Mouse (Mus musculus) forebrain, embryonic 13.5 days (tissue): Measurements from ENCODE around the gene Gm20388. TPM values are rescaled to one million over a fixed set of nuclear protein-coding genes. Genes with fewer than 3 reads are reported as not detected.
A peak's percentile ranks its signal among the peaks of the same experiment; 100 is the strongest.

Source experiments
- ATAC-seq: fragments of 200-750 bp; cut with Nextera tagmentation; 2 replicates; pipeline ENCODE4 v1.8.0; 2017
- H3K27ac ChIP-seq: fragments of 300-500 bp; sonication (generic); 2 replicates; pipeline ENCODE4 v1.5.1; 2015; ENCODE audit warnings: inconsistent platforms, mild to moderate bottlenecking, moderate library complexity
- H3K27me3 ChIP-seq: fragments of 300-500 bp; sonication (generic); 2 replicates; pipeline ENCODE4 v1.6.1; 2015; ENCODE audit warnings: mild to moderate bottlenecking, inconsistent platforms
- H3K36me3 ChIP-seq: fragments of 300-500 bp; sonication (generic); 2 replicates; pipeline ENCODE4 v1.6.1; 2015; ENCODE audit warnings: mild to moderate bottlenecking, inconsistent platforms; ENCODE audit not compliant: poor library complexity, severe bottlenecking
- H3K4me1 ChIP-seq: fragments of 300-500 bp; sonication (generic); 2 replicates; pipeline ENCODE4 v1.6.1; 2015; ENCODE audit warnings: inconsistent platforms
- H3K4me2 ChIP-seq: fragments of 300-500 bp; sonication (generic); 2 replicates; pipeline ENCODE4 v1.6.1; 2015; ENCODE audit warnings: inconsistent platforms, mild to moderate bottlenecking, moderate library complexity
- H3K4me3 ChIP-seq: fragments of 300-500 bp; sonication (generic); 2 replicates; pipeline ENCODE4 v1.5.1; 2015; ENCODE audit warnings: mild to moderate bottlenecking, inconsistent platforms
- H3K9ac ChIP-seq: fragments of 300-500 bp; sonication (generic); 2 replicates; pipeline ENCODE4 v1.6.1; 2015; ENCODE audit warnings: mild to moderate bottlenecking, inconsistent platforms
- H3K9me3 ChIP-seq: fragments of 300-500 bp; sonication (generic); replicated peaks from 2 replicates; pipeline ENCODE4 v1.6.1; 2016; ENCODE audit warnings: inconsistent platforms
- whole genome bisulfite sequencing: fragments of 180-500 bp; shearing (Covaris S2); methylation state at CpG from one replicate; pipeline ENCODE4 v1.1.7; 2015; 5-methylcytosine and 5-hydroxymethylcytosine counted together
- polyA plus RNA-seq: library from polyadenylated mRNA; unstranded; fragments of >200 nt; fragmentation: Nextera tagmentation; extraction: Ambion mirVana; gene quantifications from 2 replicates; pipeline ENCODE4 v1.2.1, GENCODE M21; 2015

Gene Gm20388
- polyA plus RNA-seq, 1 experiment from 2014 or later = 5.6 TPM

- WGBS = 90% methylated on average over 1 of the region's 1 CpGs
- Histone ChIP-seq H3K36me3 (no peaks in the 10 kb centered on the region), H3K4me1 (peaks cover 28% of the 10 kb centered on the region), H3K9ac (no peak overlapping the region), H3K27me3 (peaks cover 22% of the 10 kb centered on the region; the same call in 1 of the 2 replicates), H3K4me2 (no peak overlapping the region), H3K4me3 (no peak overlapping the region), H3K27ac (no peak overlapping the region), H3K9me3 (no peaks in the 10 kb centered on the region)
- no peak for ATAC-seq
Measured at GRCm38 (mm10) chr8:120173195-120173594, 262.6 kb downstream of the Gm20388 start.

GRCm38 (mm10) chr8:120174606-120175005, 264.0 kb downstream of the Gm20388 start:
- WGBS = 53% methylated on average over 18 of the region's 18 CpGs
- ATAC-seq = no peak
- H3K4me3 ChIP-seq = no peak overlapping the region
- peaks cover 14% of the 10 kb centered on the region; the same call in 1 of the 2 replicates for H3K27me3 ChIP-seq
- no peak overlapping the region for H3K9ac ChIP-seq
- no peak overlapping the region for H3K4me2 ChIP-seq
- H3K4me1 ChIP-seq = peaks cover 34% of the 10 kb centered on the region
- no peak overlapping the region for H3K27ac ChIP-seq
- H3K36me3 ChIP-seq = no peaks in the 10 kb centered on the region
- no peaks in the 10 kb centered on the region for H3K9me3 ChIP-seq

GRCm38 (mm10) chr8:120176605-120177004, 266.0 kb downstream of the Gm20388 start:
- 4% methylated on average over 4 of the region's 4 CpGs for WGBS
- Histone ChIP-seq H3K27ac (peak overlapping the region; percentile 78), H3K27me3 (peaks cover 14% of the 10 kb centered on the region; the same call in 1 of the 2 replicates), H3K4me2 (peak overlapping the region; percentile 53), H3K9ac (no peak overlapping the region), H3K36me3 (no peaks in the 10 kb centered on the region), H3K4me1 (peaks cover 43% of the 10 kb centered on the region), H3K4me3 (no peak overlapping the region), H3K9me3 (no peaks in the 10 kb centered on the region)
- ATAC-seq = peak; percentile 9; the same call in 1 of the 2 replicates

- Histone ChIP-seq H3K4me2 (peak within 1 kb of the TSS; percentile 53), H3K9me3 (no peaks in the 10 kb centered on the region), H3K27me3 (peaks cover 14% of the 10 kb centered on the region; the same call in 1 of the 2 replicates), H3K9ac (peak within 1 kb of the TSS; percentile 51), H3K4me1 (peaks cover 43% of the 10 kb centered on the region), H3K27ac (peak within 1 kb of the TSS; percentile 78), H3K4me3 (0 out of 2 replicates have a peak within 1 kb of the TSS, but pooled peaks have one; percentile 1), H3K36me3 (no peaks in the 10 kb centered on the region)
- 1% methylated on average over 23 of the region's 26 CpGs for WGBS
- ATAC-seq = peak; percentile 86
Measured at GRCm38 (mm10) chr8:120177318-120178123, 266.9 kb downstream of the Gm20388 start, which contains the start of gene Fam92b. Fam92b (minus strand) TSS chr8:120177466.

GRCm38 (mm10) chr8:120178124-120178514, 267.5 kb downstream of the Gm20388 start:
- H3K4me1 ChIP-seq = peaks cover 43% of the 10 kb centered on the region
- peaks cover 14% of the 10 kb centered on the region; the same call in 1 of the 2 replicates for H3K27me3 ChIP-seq
- no peaks in the 10 kb centered on the region for H3K36me3 ChIP-seq
- peak overlapping the region; percentile 78 for H3K27ac ChIP-seq
- 4% methylated on average over 10 of the region's 10 CpGs for WGBS
- peak overlapping the region; percentile 51 for H3K9ac ChIP-seq
- no peaks in the 10 kb centered on the region for H3K9me3 ChIP-seq
- ATAC-seq = no peak
- H3K4me3 ChIP-seq = no peak overlapping the region
- peak overlapping the region; percentile 53 for H3K4me2 ChIP-seq

- under 1% methylated on average over 10 of the region's 10 CpGs for WGBS
- Histone ChIP-seq H3K4me3 (no peak overlapping the region), H3K27ac (peak overlapping the region; percentile 25; the same call in 1 of the 2 replicates), H3K4me1 (peaks cover 44% of the 10 kb centered on the region), H3K4me2 (peak overlapping the region; percentile 47), H3K27me3 (peaks cover 13% of the 10 kb centered on the region; the same call in 1 of the 2 replicates), H3K9me3 (no peaks in the 10 kb centered on the region), H3K9ac (no peak overlapping the region), H3K36me3 (no peaks in the 10 kb centered on the region)
- ATAC-seq = peak; percentile 72
Measured at GRCm38 (mm10) chr8:120179027-120179431, 268.4 kb downstream of the Gm20388 start.

GRCm38 (mm10) chr8:120180445-120180970, 269.9 kb downstream of the Gm20388 start:
- 35% methylated on average over 7 of the region's 7 CpGs for WGBS
- H3K27me3 ChIP-seq = no peaks in the 10 kb centered on the region
- H3K27ac ChIP-seq = no peak overlapping the region
- no peaks in the 10 kb centered on the region for H3K9me3 ChIP-seq
- peaks cover 58% of the 10 kb centered on the region for H3K4me1 ChIP-seq
- no peak for ATAC-seq
- H3K4me2 ChIP-seq = no peak overlapping the region
- H3K36me3 ChIP-seq = no peaks in the 10 kb centered on the region
- H3K4me3 ChIP-seq = no peak overlapping the region
- H3K9ac ChIP-seq = no peak overlapping the region

GRCm38 (mm10) chr8:120181274-120181673, 270.6 kb downstream of the Gm20388 start:
- Histone ChIP-seq H3K9ac (no peak overlapping the region), H3K27me3 (no peaks in the 10 kb centered on the region), H3K36me3 (no peaks in the 10 kb centered on the region), H3K9me3 (no peaks in the 10 kb centered on the region), H3K4me3 (no peak overlapping the region), H3K4me2 (no peak overlapping the region), H3K27ac (no peak overlapping the region), H3K4me1 (peaks cover 61% of the 10 kb centered on the region)
- WGBS = 93% methylated on average over 5 of the region's 5 CpGs
- ATAC-seq = no peak

GRCm38 (mm10) chr8:120181861-120182414, 271.3 kb downstream of the Gm20388 start:
- H3K27me3 ChIP-seq = no peaks in the 10 kb centered on the region
- no peak overlapping the region for H3K4me2 ChIP-seq
- 76% methylated on average over 4 of the region's 4 CpGs for WGBS
- H3K4me1 ChIP-seq = peaks cover 61% of the 10 kb centered on the region
- H3K4me3 ChIP-seq = no peak overlapping the region
- no peaks in the 10 kb centered on the region for H3K9me3 ChIP-seq
- no peaks in the 10 kb centered on the region for H3K36me3 ChIP-seq
- no peak overlapping the region for H3K9ac ChIP-seq
- no peak for ATAC-seq
- no peak overlapping the region for H3K27ac ChIP-seq

- Histone ChIP-seq H3K4me3 (no peak overlapping the region), H3K27me3 (no peaks in the 10 kb centered on the region), H3K4me1 (peaks cover 41% of the 10 kb centered on the region), H3K36me3 (no peaks in the 10 kb centered on the region), H3K27ac (peak overlapping the region; percentile 44; the same call in 1 of the 2 replicates), H3K9ac (no peak overlapping the region), H3K4me2 (no peak overlapping the region), H3K9me3 (no peaks in the 10 kb centered on the region)
- peak; percentile 28; the same call in 1 of the 2 replicates for ATAC-seq
- 39% methylated on average over 9 of the region's 9 CpGs for WGBS
Measured at GRCm38 (mm10) chr8:120184366-120184765, 273.7 kb downstream of the Gm20388 start.

GRCm38 (mm10) chr8:120184850-120185792, 274.5 kb downstream of the Gm20388 start:
- 16% methylated on average over 16 of the region's 17 CpGs for WGBS
- no peaks in the 10 kb centered on the region for H3K36me3 ChIP-seq
- H3K4me1 ChIP-seq = peaks cover 36% of the 10 kb centered on the region
- H3K27me3 ChIP-seq = no peaks in the 10 kb centered on the region
- H3K4me2 ChIP-seq = peak overlapping the region; percentile 17
- peak; percentile 57; the same call in 1 of the 2 replicates for ATAC-seq
- H3K9ac ChIP-seq = peak overlapping the region; percentile 30
- peak overlapping the region; percentile 69 for H3K27ac ChIP-seq
- H3K9me3 ChIP-seq = no peaks in the 10 kb centered on the region
- H3K4me3 ChIP-seq = no peak overlapping the region
